19 mouse cellular contexts compared by ENCODE assay signal in genomic region chr4:118569320-118569719, GRCm38 (mm10). TPM values are rescaled to one million over a fixed set of nuclear protein-coding genes. Genes with fewer than 3 reads are reported as not detected.
DNase-seq lines count a peak whose midpoint lies in the region; ATAC-seq and TF ChIP-seq lines count a peak whose summit lies in the region.
"Had no signal": no experiment of that assay in that cellular context is flagged by ENCODE, and none has a peak within 500 bp of the region (broad histone marks: within the 10 kb centered on the region; RNA-seq: fewer than 3 reads in every experiment).

No protein-coding gene starts in this region.

- WGBS in intestine, postnatal 0 days: 53% methylated on average over 23 of the region's 23 CpGs
- WGBS in small intestine, adult 2 months: 49% methylated on average over 23 of the region's 23 CpGs

- H3K27ac ChIP-seq in intestine, postnatal 0 days (ENCODE audit: low read depth, low read length): no peak overlapping the region
- H3K27ac ChIP-seq in small intestine, adult 2 months (ENCODE audit: insufficient read depth, low read depth, low read length): no peak overlapping the region
- H3K27ac ChIP-seq: kidney, postnatal 0 days had no signal

- H3K9ac ChIP-seq in intestine, postnatal 0 days (ENCODE audit: low read depth, low read length): no peak overlapping the region

- TF ChIP-seq CTCF in intestine, postnatal 0 days (IDR thresholded peaks at IDR 0.05; ENCODE audit: low read depth): no peak
- TF ChIP-seq CTCF in small intestine, adult 2 months (IDR thresholded peaks at IDR 0.05; ENCODE audit: extremely low read depth, insufficient read length, insufficient replicate concordance, low read depth, low read length): no peak

- no peaks in the 10 kb centered on the region for H3K36me3 ChIP-seq in intestine, postnatal 0 days (ENCODE audit: control insufficient read depth, insufficient read depth)
- no peaks in the 10 kb centered on the region for H3K36me3 ChIP-seq in small intestine, adult 2 months (ENCODE audit: control insufficient read depth, insufficient read depth, low read length)

- no peaks in the 10 kb centered on the region for H3K27me3 ChIP-seq in intestine, postnatal 0 days (replicated peaks; ENCODE audit: control insufficient read depth, insufficient read depth, low read length)
- H3K27me3 ChIP-seq in small intestine, adult 2 months (ENCODE audit: control insufficient read depth, insufficient read depth, low read length): no peaks in the 10 kb centered on the region; the same call in 1 of the 2 replicates

- H3K4me3 ChIP-seq in intestine, postnatal 0 days (ENCODE audit: low read depth, low read length): no peak overlapping the region
- H3K4me3 ChIP-seq in small intestine, adult 2 months (ENCODE audit: low read depth, low read length): peak overlapping the region; percentile 4; the same call in 1 of the 2 replicates

- H3K4me1 ChIP-seq in intestine, postnatal 0 days (replicated peaks; ENCODE audit: control insufficient read depth, insufficient read depth, low read length): no peaks in the 10 kb centered on the region
- H3K4me1 ChIP-seq in small intestine, adult 2 months (ENCODE audit: control insufficient read depth, insufficient read depth, insufficient read length, low read length): peaks cover 12% of the 10 kb centered on the region; the same call in 1 of the 2 replicates

- peak overlapping the region; percentile 40 for H3K4me2 ChIP-seq in intestine, postnatal 0 days (replicated peaks; ENCODE audit: low read depth)

- H3K9me3 ChIP-seq in intestine, postnatal 0 days (ENCODE audit: control insufficient read depth): no peaks in the 10 kb centered on the region

- TF ChIP-seq POLR2A in small intestine, adult 2 months (IDR thresholded peaks at IDR 0.05; ENCODE audit: low read depth, low read length): no peak

- ATAC-seq in cerebellum, adult (ENCODE audit: insufficient number of reproducible peaks, low FRiP score, low TSS enrichment): no peak
- peak; percentile 54; the same call in 1 of the 2 replicates for ATAC-seq in intestine, postnatal 0 days

- peak; percentile 19 to 39 for DNase-seq in cerebellum, postnatal 10 days
- DNase-seq in kidney, postnatal 36 days: peak; percentile 12 to 15
- no peak for DNase-seq in kidney, postnatal 14 days
- DNase-seq in neural tube, embryonic 10.5 days (ENCODE audit: extremely low spot score, low spot score): no peak
- no peak for DNase-seq in layer of hippocampus, postnatal 14 days (ENCODE audit: low spot score in 2 of 2)
- DNase-seq: adrenal gland, postnatal 36 days; cerebellum, postnatal 25 days; heart, postnatal 36 days; layer of hippocampus, adult 9-11 months; right cerebral cortex, postnatal 4 days had no signal

RNA-seq across cellular contexts. Expression of gene Tmem125, which starts 25.5 kb away (rescaled TPM):
- polyA plus RNA-seq in intestine, postnatal 0 days (2015; fragmentation: Nextera tagmentation; extraction: Ambion mirVana): 19.8 and 20.7 TPM in 2 replicates
- polyA plus RNA-seq in small intestine, adult 2 months (2012; rRNA removed): 37.2 and 68.8 TPM in 2 replicates
- total RNA-seq in layer of hippocampus, postnatal 14 days (2021): 1 to 10 TPM; 8.5 to 9.1 TPM
- total RNA-seq: adrenal gland, postnatal 36 days; CH12.LX; monocyte, adult 5-6 weeks had no signal
- polyA plus RNA-seq: neural tube, embryonic 14.5 days had no signal

RNA-seq across cellular contexts. Expression of gene 2610528J11Rik, which starts 42.5 kb away (rescaled TPM):
- polyA plus RNA-seq in intestine, postnatal 0 days (2015; fragmentation: Nextera tagmentation; extraction: Ambion mirVana): 119 TPM in 2 replicates
- 62.2 and 164 TPM in 2 replicates for polyA plus RNA-seq in small intestine, adult 2 months (2012; rRNA removed)
- total RNA-seq in layer of hippocampus, postnatal 14 days (2021): not detected
- total RNA-seq: adrenal gland, postnatal 36 days; CH12.LX; heart, postnatal 36 days; left cerebral cortex, postnatal 14 days; megakaryocyte progenitor cell, adult 5-6 weeks; monocyte, adult 5-6 weeks had no signal
- polyA plus RNA-seq: neural tube, embryonic 14.5 days had no signal

RNA-seq across cellular contexts. Expression of gene Cfap57, which starts 51.3 kb away (rescaled TPM):
- polyA plus RNA-seq in intestine, postnatal 0 days (2015; fragmentation: Nextera tagmentation; extraction: Ambion mirVana): 0.29 and 0.42 TPM in 2 replicates
- not detected in 2 replicates for polyA plus RNA-seq in small intestine, adult 2 months (2012; rRNA removed)
- total RNA-seq in layer of hippocampus, postnatal 14 days (2021): under 1 TPM; 0.76 to 0.99 TPM
- total RNA-seq: adrenal gland, postnatal 36 days; CH12.LX; monocyte, adult 5-6 weeks had no signal

RNA-seq across cellular contexts. Expression of gene Ebna1bp2, which starts 51.3 kb away (rescaled TPM):
- polyA plus RNA-seq in intestine, postnatal 0 days (2015; fragmentation: Nextera tagmentation; extraction: Ambion mirVana): 76.2 and 79.9 TPM in 2 replicates
- polyA plus RNA-seq in small intestine, adult 2 months (2012; rRNA removed): 4.5 and 11.2 TPM in 2 replicates
- total RNA-seq in layer of hippocampus, postnatal 14 days (2021): 10 to 100 TPM; 49.2 to 55.5 TPM

Comparison
In these comparisons a context has a peak if more than half of its experiments do, and no peak if none do; other contexts are left out.
1. DNase-seq: peak in cerebellum, postnatal 10 days (2 of 2) and kidney, postnatal 36 days (2 of 2); none in kidney, postnatal 14 days (single experiment), neural tube, embryonic 10.5 days (single experiment) and layer of hippocampus, postnatal 14 days (0 of 2).